Mouse (Mus musculus) sigmoid colon, adult 10 weeks (tissue): ENCODE measurements around the gene Plin4. TPM values are rescaled to one million over a fixed set of nuclear protein-coding genes. Genes with fewer than 3 reads are reported as not detected.

Experiments used
- polyA plus RNA-seq: library from polyadenylated mRNA; stranded (reverse); fragments of 350-450 nt; fragmentation: Illumina TruSeq; extraction: RNeasy Lipid Tissue Mini Kit (QIAGEN cat#74804); gene quantifications from one replicate; pipeline ENCODE4 v1.2.3, GENCODE M21; 2014; ENCODE audit warnings: low read depth, low replicate concordance

Gene Plin4
- 1.4 TPM for polyA plus RNA-seq

DNA sequence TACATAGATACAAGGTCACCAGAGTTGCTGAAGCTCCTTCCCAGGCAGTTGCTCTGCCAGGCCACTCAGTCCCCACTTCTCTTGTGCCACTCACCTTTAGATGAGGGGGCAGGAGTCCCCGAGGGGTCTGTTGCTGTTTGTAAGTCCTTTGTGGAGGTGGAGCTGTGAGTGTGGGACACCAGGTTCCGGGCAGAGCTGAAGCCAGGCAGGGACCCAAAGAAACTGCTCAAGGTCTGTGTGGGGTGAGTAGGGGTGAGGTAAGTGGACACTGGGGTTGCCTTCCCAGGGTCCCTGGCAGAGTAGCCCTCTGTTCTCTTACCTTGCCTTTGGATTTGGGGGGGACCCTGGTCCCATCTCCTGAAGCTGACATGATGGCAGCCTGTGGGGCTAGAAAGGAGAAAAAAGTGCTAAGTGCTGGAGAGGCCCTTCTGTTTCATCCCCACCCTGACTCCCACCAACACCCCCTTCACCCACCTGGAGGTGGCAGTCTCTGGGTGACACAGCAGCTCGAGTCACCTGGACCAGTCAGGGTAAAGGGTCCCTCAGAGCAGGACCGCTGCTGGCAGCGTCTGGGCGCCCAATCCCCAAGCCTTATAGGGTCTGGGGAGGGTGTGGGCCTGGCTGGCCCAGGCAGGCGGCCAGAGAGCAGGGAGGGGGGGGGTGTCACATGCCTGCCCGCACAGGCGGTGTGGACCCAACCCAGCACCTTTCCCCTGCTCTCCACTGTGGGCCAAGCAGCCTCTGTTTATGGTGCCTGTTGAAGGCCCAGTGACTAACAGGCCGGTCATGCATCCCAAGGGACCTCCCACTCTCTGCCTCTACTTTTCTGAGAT is at the start of gene Plin4:
Plin4 (minus strand) TSS at position 585 of the 833 bp plus-strand sequence.

DNA sequence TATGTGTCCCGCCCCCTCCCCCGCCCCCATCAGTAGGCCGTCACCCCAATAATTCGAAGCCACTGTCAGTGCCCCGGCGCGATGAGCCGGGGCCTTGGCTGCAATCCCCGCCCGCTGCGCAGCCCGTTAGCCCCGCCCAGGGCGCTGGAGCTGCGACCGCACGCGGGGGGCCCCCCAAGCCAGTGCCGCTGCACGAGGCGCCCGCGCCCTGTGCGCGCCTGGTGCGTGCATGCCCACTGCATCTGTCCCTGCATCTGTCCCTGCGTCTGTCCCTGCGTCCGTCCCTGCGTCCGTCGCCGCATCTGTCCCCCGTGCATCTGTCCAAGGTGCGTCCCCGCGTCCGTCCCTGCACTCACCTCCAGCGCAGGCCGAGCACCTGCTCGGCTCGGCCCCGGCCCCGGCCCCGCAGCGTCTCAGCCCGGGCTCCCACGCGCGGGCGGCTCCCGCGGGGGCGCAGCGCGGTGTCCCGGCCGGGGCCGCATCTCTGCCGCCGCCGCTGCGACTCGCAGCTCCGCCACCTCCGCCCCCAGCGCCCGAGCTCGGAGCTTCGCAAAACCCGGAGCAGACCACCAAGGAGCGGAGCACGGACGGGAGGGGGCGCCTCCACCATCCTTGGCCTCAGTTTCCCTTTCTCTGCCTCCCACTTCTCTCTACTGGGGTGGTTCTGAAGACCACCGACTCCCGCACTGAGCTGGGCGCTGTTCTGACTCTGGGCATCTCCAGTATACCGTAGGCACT is 30.4 kb upstream of the Plin4 start, which contains the start of gene Sema6b:
Sema6b (minus strand) TSS at position 486 of the 738 bp plus-strand sequence.

GRCm38 (mm10) chr17:56121826-56122225 is 12.2 kb upstream of the Plin4 start, which contains the start of gene Lrg1:
TSS of gene Lrg1 (minus strand) at chr17:56122001.

GRCm38 (mm10) chr17:56117251-56117710 is 7.7 kb upstream of the Plin4 start, which contains the start of gene Plin5:
TSS of gene Plin5 (minus strand) at chr17:56117596.

GRCm38 (mm10) chr17:56078880-56079795 is 30.5 kb downstream of the Plin4 start, which contains the start of gene Hdgfl2:
TSS of gene Hdgfl2 (plus strand) at chr17:56079634.

DNA sequence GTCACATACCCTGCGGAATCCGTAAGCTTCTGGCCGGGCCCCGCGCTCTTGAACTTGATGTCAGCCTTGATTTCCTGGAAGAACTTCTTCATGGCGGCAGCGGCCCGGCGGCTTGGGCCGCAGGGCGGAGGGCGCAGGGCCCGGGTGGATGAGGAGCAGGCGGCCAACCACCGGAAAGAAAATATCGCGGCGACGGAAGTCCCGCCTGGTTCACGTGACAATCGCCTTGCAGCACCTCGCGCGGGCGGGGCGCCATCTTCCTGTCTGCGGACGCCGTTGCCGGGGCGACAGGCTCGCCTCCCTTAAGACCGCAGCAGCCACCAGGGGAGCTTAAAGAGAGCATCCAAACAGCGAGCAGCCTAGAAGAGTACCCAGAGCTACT is 34.8 kb downstream of the Plin4 start, which contains the start of gene Ubxn6:
Ubxn6 (minus strand) TSS at position 202 of the 382 bp plus-strand sequence.

Other genes with a start within 250 kb of the Plin4 start
- 33.9 TPM for gene Zfp119a, start 230.9 kb downstream of the Plin4 start, polyA plus RNA-seq
- 46.1 TPM for gene Zfp959, start 217.7 kb downstream of the Plin4 start, polyA plus RNA-seq
- gene Zfp119b, start 160.3 kb downstream of the Plin4 start, polyA plus RNA-seq = 26.7 TPM
- 0.54 TPM for gene Ebi3, start 157.2 kb downstream of the Plin4 start, polyA plus RNA-seq
- gene Yju2, start 150.7 kb downstream of the Plin4 start, polyA plus RNA-seq = 0.57 TPM
- not detected for gene Shd, start 139.3 kb downstream of the Plin4 start, polyA plus RNA-seq
- not detected for gene Fsd1, start 123.3 kb downstream of the Plin4 start, polyA plus RNA-seq
- gene Stap2, start 104.2 kb downstream of the Plin4 start, polyA plus RNA-seq = 13.5 TPM
- gene Mpnd, start 104.1 kb downstream of the Plin4 start, polyA plus RNA-seq = not detected
- 0.79 TPM for gene Sh3gl1, start 73.2 kb downstream of the Plin4 start, polyA plus RNA-seq
- 0.44 TPM for gene Chaf1a, start 69.4 kb downstream of the Plin4 start, polyA plus RNA-seq
- 23.9 TPM for gene Ubxn6, start 34.8 kb downstream of the Plin4 start, polyA plus RNA-seq
- gene Hdgfl2, start 30.2 kb downstream of the Plin4 start, polyA plus RNA-seq = 2.7 TPM
- not detected for gene Plin5, start 7.8 kb upstream of the Plin4 start, polyA plus RNA-seq
- gene Lrg1, start 12.2 kb upstream of the Plin4 start, polyA plus RNA-seq = not detected
- gene Sema6b, start 30.5 kb upstream of the Plin4 start, polyA plus RNA-seq = not detected
- 2.0 TPM for gene Tnfaip8l1, start 52.7 kb upstream of the Plin4 start, polyA plus RNA-seq
- 13.5 TPM for gene Mydgf, start 74.1 kb upstream of the Plin4 start, polyA plus RNA-seq
- gene Dpp9, start 109.1 kb upstream of the Plin4 start, polyA plus RNA-seq = 0.28 TPM
- gene Fem1a, start 147.0 kb upstream of the Plin4 start, polyA plus RNA-seq = 3.3 TPM
- 0.69 TPM for gene Ticam1, start 167.0 kb upstream of the Plin4 start, polyA plus RNA-seq
- 22.0 TPM for gene Plin3, start 183.1 kb upstream of the Plin4 start, polyA plus RNA-seq
- gene Arrdc5, start 190.5 kb upstream of the Plin4 start, polyA plus RNA-seq = not detected
- gene Uhrf1, start 193.5 kb upstream of the Plin4 start, polyA plus RNA-seq = 6.8 TPM
- gene Kdm4b, start 216.3 kb upstream of the Plin4 start, polyA plus RNA-seq = 1.4 TPM